Mouse (Mus musculus): ENCODE measurements around the gene Arl5a. TPM values are rescaled to one million over a fixed set of nuclear protein-coding genes. Genes with fewer than 3 reads are reported as not detected.

Gene Arl5a
- polyA plus RNA-seq (2015; fragmentation: Illumina TruSeq; extraction: RNeasy Lipid Tissue Mini Kit (QIAGEN cat#74804); ENCODE audit: insufficient read depth, low read depth, low replicate concordance), result 9.3 TPM

DNA sequence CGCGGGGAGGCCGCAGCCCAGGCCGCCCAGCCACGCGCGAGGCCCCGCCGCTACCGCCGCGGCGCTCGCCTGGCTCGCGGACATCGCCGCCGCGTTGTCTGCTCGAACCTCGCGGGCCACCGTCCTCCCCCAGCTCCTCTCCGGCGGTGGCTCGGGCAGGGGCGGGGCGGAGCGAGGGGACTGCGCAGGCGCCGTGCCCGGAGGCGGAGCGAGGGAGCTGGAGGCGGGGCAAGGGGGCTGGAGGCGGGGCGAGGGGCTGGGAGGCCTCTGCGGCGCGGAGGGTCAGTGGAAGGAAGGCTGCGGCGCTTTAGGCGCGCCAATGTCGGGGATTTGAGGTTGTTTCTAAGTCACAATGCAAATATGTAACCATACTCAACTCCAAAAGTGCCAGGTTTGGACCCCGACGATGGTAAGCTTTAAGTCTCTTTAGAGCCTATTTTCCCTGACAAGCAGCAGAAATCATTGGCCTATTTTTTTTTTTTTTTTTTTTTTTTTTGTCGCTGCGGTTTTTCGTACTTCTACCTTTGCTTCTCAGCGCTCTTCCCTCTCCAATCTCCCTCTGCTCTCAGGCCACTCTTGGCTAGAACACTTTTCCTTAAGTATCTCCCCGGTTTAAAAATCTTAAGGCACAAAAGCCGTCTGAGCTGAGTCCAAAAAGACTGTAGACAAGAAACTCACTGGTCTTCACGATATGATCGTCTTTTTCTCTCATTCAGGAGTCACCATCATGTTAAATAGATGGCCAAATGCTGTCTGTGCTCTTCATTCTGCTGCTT, at the start of gene Arl5a:
Arl5a (minus strand) TSS at position 155 of the 776 bp plus-strand sequence.

DNA sequence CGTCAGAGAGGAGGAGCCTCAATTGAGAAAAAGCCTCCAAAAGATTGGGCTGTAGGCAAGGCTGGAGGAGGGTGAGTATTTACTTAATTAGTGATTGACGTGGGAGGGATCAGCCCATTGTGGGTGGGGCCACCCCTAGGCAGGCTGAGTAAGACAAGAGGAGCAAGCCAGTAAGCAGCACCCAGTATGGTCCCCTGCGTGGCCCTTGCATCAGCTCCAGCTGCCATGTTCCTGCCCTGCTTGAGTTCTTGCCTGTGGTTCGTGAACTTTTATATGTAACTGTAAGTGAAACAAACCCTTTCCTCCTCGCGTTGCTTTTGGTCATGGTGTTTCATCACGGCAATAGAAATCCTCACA, 46.3 kb downstream of the Arl5a start, which contains the start of gene Neb:
Neb (minus strand) TSS at position 27 of the 357 bp plus-strand sequence.

Other genes starting within 250 kb of the Arl5a start
- gene Neb, start 46.4 kb downstream of the Arl5a start, polyA plus RNA-seq (2015; fragmentation: Illumina TruSeq; extraction: RNeasy Lipid Tissue Mini Kit (QIAGEN cat#74804); ENCODE audit: insufficient read depth, low read depth, low replicate concordance), result 0.20 TPM

Measured in pancreas, adult 10 weeks (tissue).